Mouse (Mus musculus) macrophage (primary cell): Measurements from ENCODE around the gene Hace1. TPM values are rescaled to one million over a fixed set of nuclear protein-coding genes. Genes with fewer than 3 reads are reported as not detected.
"Not testable (repeated sequence)": the region's sequence is repeated elsewhere in the genome, so short reads cannot be mapped to it uniquely, and the experiment has no call there.

ENCODE experiments used
- H3K27ac ChIP-seq: fragments of 350-480 bp; formaldehyde crosslinking; 2 replicates; pipeline ENCODE4 v1.9.0; 2021
- H3K36me3 ChIP-seq: fragments of 350-480 bp; formaldehyde crosslinking; 2 replicates; pipeline ENCODE4 v1.9.0; 2021; ENCODE audit errors: inconsistent target
- H3K4me3 ChIP-seq: fragments of 350-480 bp; formaldehyde crosslinking; 2 replicates; pipeline ENCODE4 v1.9.0; 2021; ENCODE audit errors: inconsistent target
- H3K79me2 ChIP-seq: fragments of 350-480 bp; formaldehyde crosslinking; 2 replicates; pipeline ENCODE4 v1.9.0; 2021; ENCODE audit errors: inconsistent target
- WGBS: methylation state at CpG from one replicate; pipeline ENCODE4 v1.1.7; 2026; ENCODE audit warnings: inconsistent platforms; ENCODE audit not compliant: missing documents; 5-methylcytosine and 5-hydroxymethylcytosine counted together
- polyA plus RNA-seq: library from polyadenylated mRNA; stranded (reverse); fragments of 250-400 nt; gene quantifications from 3 replicates; pipeline ENCODE4 v1.2.4, GENCODE M21; 2018; ENCODE audit warnings: inconsistent platforms
- total RNA-seq, 78 experiments: library from RNA; depleted of rRNA; stranded (reverse); fragments of 250-400 nt; gene quantifications; 1 replicate in 9 of 78; 2 replicates in 24 of 78; 3 replicates in 43 of 78; 4 replicates in 2 of 78; pipeline ENCODE4 v1.2.4; 2018; ENCODE audit warnings: inconsistent platforms in 56 of 78

Hace1 gene
- 10 to 100 TPM in 25 of 26 experiments, 1 to 10 TPM in 1; 9.7 to 34.0 (median 23.8) TPM for total RNA-seq (2018; cell fraction: chromatin; rRNA removed)
- 1 to 10 TPM; 3.6 to 6.0 (median 4.9) TPM for total RNA-seq (2018; cell fraction: cytosol; rRNA removed)
- total RNA-seq (2018; cell fraction: nucleus; rRNA removed) = 10 to 100 TPM in 17 of 26 experiments, 1 to 10 TPM in 9; 3.6 to 33.9 (median 13.2) TPM
- polyA plus RNA-seq = 3.1 to 6.2 TPM (median 3.6 TPM) in 3 replicates

- peaks cover 23% of the 10 kb centered on the region; the same call in 1 of the 2 replicates for H3K79me2 ChIP-seq
- no peak within 1 kb of the TSS for H3K27ac ChIP-seq
- under 1% methylated on average over 63 of the region's 79 CpGs for WGBS
- no peaks in the 10 kb centered on the region for H3K36me3 ChIP-seq
- peak within 1 kb of the TSS; percentile 44 for H3K4me3 ChIP-seq
These were observed at the start of gene Hace1 for GRCm38 (mm10) chr10:45577731-45578297. TSS of gene Hace1 (plus strand) at chr10:45577829.

- H3K4me3 ChIP-seq, H3K79me2 ChIP-seq, H3K27ac ChIP-seq, H3K36me3 ChIP-seq: not testable (repeated sequence)
- 91% methylated on average over 16 of the region's 16 CpGs for WGBS
These were observed 40.3 kb upstream of the Hace1 start for GRCm38 (mm10) chr10:45537334-45537733.

- Histone ChIP-seq H3K4me3 (no peak overlapping the region), H3K36me3 (no peaks in the 10 kb centered on the region), H3K79me2 (no peaks in the 10 kb centered on the region), H3K27ac (no peak overlapping the region)
- WGBS = 90% methylated on average over 2 of the region's 2 CpGs
These were observed 34.9 kb upstream of the Hace1 start for GRCm38 (mm10) chr10:45542726-45543125.

- H3K79me2 ChIP-seq = no peaks in the 10 kb centered on the region
- H3K36me3 ChIP-seq = no peaks in the 10 kb centered on the region
- no peak overlapping the region for H3K4me3 ChIP-seq
- 46% methylated on average over 7 of the region's 7 CpGs for WGBS
- H3K27ac ChIP-seq = no peak overlapping the region
These were observed 30.8 kb upstream of the Hace1 start for GRCm38 (mm10) chr10:45546799-45547198.

- 1% methylated on average over 23 of the region's 23 CpGs for WGBS
These were observed 731 bp downstream of the Hace1 start for GRCm38 (mm10) chr10:45578298-45578821.

GRCm38 (mm10) chr10:45583310-45583709 lies 5.7 kb downstream of the Hace1 start:
- H3K4me3 ChIP-seq = no peak overlapping the region
- H3K27ac ChIP-seq = no peak overlapping the region
- no peaks in the 10 kb centered on the region for H3K36me3 ChIP-seq
- H3K79me2 ChIP-seq = peaks cover 24% of the 10 kb centered on the region; the same call in 1 of the 2 replicates
- 90% methylated on average over 1 of the region's 1 CpGs for WGBS

More at GRCm38 (mm10) chr10:45578298-45578821, 731 bp downstream of the Hace1 start:
- Histone ChIP-seq H3K27ac (no peak overlapping the region), H3K79me2 (peaks cover 24% of the 10 kb centered on the region; the same call in 1 of the 2 replicates), H3K36me3 (no peaks in the 10 kb centered on the region), H3K4me3 (peak overlapping the region; percentile 44)

- no peak overlapping the region for H3K27ac ChIP-seq
These were observed 6.2 kb downstream of the Hace1 start for GRCm38 (mm10) chr10:45583829-45584228.

GRCm38 (mm10) chr10:45584311-45585102 lies 6.9 kb downstream of the Hace1 start:
- Histone ChIP-seq H3K4me3 (no peak overlapping the region), H3K36me3 (no peaks in the 10 kb centered on the region), H3K27ac (no peak overlapping the region), H3K79me2 (peaks cover 21% of the 10 kb centered on the region; the same call in 1 of the 2 replicates)
- WGBS = 97% methylated on average over 12 of the region's 12 CpGs

More at GRCm38 (mm10) chr10:45583829-45584228, 6.2 kb downstream of the Hace1 start:
- Histone ChIP-seq H3K4me3 (no peak overlapping the region), H3K79me2 (peaks cover 24% of the 10 kb centered on the region; the same call in 1 of the 2 replicates), H3K36me3 (no peaks in the 10 kb centered on the region)
- WGBS = 99% methylated on average over 6 of the region's 6 CpGs

GRCm38 (mm10) chr10:45605853-45606252 lies 28.2 kb downstream of the Hace1 start:
- 94% methylated on average over 3 of the region's 3 CpGs for WGBS
- no peak overlapping the region for H3K4me3 ChIP-seq
- H3K79me2 ChIP-seq = no peaks in the 10 kb centered on the region
- H3K27ac ChIP-seq = no peak overlapping the region
- no peaks in the 10 kb centered on the region for H3K36me3 ChIP-seq

- Histone ChIP-seq H3K36me3 (no peaks in the 10 kb centered on the region), H3K79me2 (no peaks in the 10 kb centered on the region), H3K4me3 (no peak overlapping the region), H3K27ac (no peak overlapping the region)
- WGBS = 94% methylated on average over 1 of the region's 1 CpGs
These were observed 33.1 kb downstream of the Hace1 start for GRCm38 (mm10) chr10:45610727-45611126.

- Histone ChIP-seq H3K4me3 (no peak overlapping the region), H3K79me2 (no peaks in the 10 kb centered on the region), H3K36me3 (no peaks in the 10 kb centered on the region), H3K27ac (no peak overlapping the region)
- WGBS = 87% methylated on average over 4 of the region's 5 CpGs
These were observed 38.4 kb downstream of the Hace1 start for GRCm38 (mm10) chr10:45616012-45616411.

- Histone ChIP-seq H3K27ac (no peak overlapping the region), H3K4me3 (no peak overlapping the region), H3K79me2 (no peaks in the 10 kb centered on the region), H3K36me3 (no peaks in the 10 kb centered on the region)
- 19% methylated on average over 3 of the region's 3 CpGs for WGBS
These were observed 41.4 kb downstream of the Hace1 start for GRCm38 (mm10) chr10:45619039-45619438.

- Histone ChIP-seq H3K36me3 (no peaks in the 10 kb centered on the region), H3K4me3 (no peak overlapping the region), H3K79me2 (no peaks in the 10 kb centered on the region), H3K27ac (no peak overlapping the region)
- 90% methylated on average over 3 of the region's 3 CpGs for WGBS
These were observed 54.4 kb downstream of the Hace1 start for GRCm38 (mm10) chr10:45631995-45632394.

GRCm38 (mm10) chr10:45632641-45633040 lies 55.0 kb downstream of the Hace1 start:
- Histone ChIP-seq H3K27ac (no peak overlapping the region), H3K79me2 (no peaks in the 10 kb centered on the region), H3K36me3 (no peaks in the 10 kb centered on the region), H3K4me3 (no peak overlapping the region)
- WGBS = 94% methylated on average over 9 of the region's 10 CpGs

- 88% methylated on average over 3 of the region's 3 CpGs for WGBS
- no peak overlapping the region for H3K27ac ChIP-seq
- H3K4me3 ChIP-seq = no peak overlapping the region
- no peaks in the 10 kb centered on the region for H3K36me3 ChIP-seq
- no peaks in the 10 kb centered on the region for H3K79me2 ChIP-seq
These were observed 57.6 kb downstream of the Hace1 start for GRCm38 (mm10) chr10:45635201-45635600.
